Comparison of ENCODE assay signal across 9 mouse cellular contexts in the genomic region with DNA sequence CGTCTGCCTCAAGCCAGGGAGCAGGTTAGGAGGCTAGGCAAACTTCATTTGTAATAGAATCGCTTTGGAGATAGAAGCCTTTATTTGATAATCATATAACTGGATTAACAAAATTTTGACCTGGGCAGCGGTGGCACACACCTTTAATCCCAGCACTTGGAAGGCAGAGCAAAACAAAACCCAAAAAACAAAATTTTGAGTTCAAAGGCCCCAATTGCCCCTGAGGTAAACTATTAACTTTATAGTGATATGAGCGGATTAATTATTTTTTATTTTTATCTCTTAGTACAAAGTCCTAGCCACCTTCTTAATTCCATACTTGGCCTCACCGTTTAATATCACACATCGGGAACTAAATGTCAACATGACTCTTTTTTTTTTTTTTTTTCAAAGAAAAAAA. TPM values are rescaled to one million over a fixed set of nuclear protein-coding genes. Genes with fewer than 3 reads are reported as not detected.
A peak's percentile ranks its signal among the peaks of the same experiment; 100 is the strongest.
DNase-seq lines count a peak whose midpoint lies in the region; ATAC-seq and TF ChIP-seq lines count a peak whose summit lies in the region.
"Had no signal": no experiment of that assay in that cellular context is flagged by ENCODE, and none has a peak within 500 bp of the region (broad histone marks: within the 10 kb centered on the region; RNA-seq: fewer than 3 reads in every experiment).

No protein-coding gene starts in this region.

- H3K9me3 ChIP-seq in megakaryocyte, embryonic 14.5 days = no peaks in the 10 kb centered on the region
- H3K9me3 ChIP-seq in forebrain, embryonic 13.5 days (replicated peaks) = no peaks in the 10 kb centered on the region
- H3K9me3 ChIP-seq in limb, embryonic 14.5 days (ENCODE audit: control insufficient read depth, low read length) = no peaks in the 10 kb centered on the region
- no peaks in the 10 kb centered on the region for H3K9me3 ChIP-seq in stomach, embryonic 14.5 days (ENCODE audit: control insufficient read depth, low read depth, low read length)

- H3K27ac ChIP-seq in forebrain, embryonic 13.5 days = 0 out of 2 replicates have a peak overlapping the region, but pooled peaks have one; percentile 78
- H3K27ac ChIP-seq in limb, embryonic 14.5 days (replicated peaks; ENCODE audit: low read depth, low read length) = no peak overlapping the region
- H3K27ac ChIP-seq in stomach, embryonic 14.5 days (ENCODE audit: low read length) = no peak overlapping the region

- H3K4me3 ChIP-seq in megakaryocyte, embryonic 14.5 days (replicated peaks) = peak overlapping the region; percentile 94
- H3K4me3 ChIP-seq in forebrain, embryonic 13.5 days = peak overlapping the region; percentile 62
- H3K4me3 ChIP-seq in limb, embryonic 14.5 days (replicated peaks; ENCODE audit: low read length) = peak overlapping the region; percentile 44
- peak overlapping the region; percentile 64 for H3K4me3 ChIP-seq in stomach, embryonic 14.5 days (ENCODE audit: low read depth, low read length)

- peaks cover 27% of the 10 kb centered on the region for H3K36me3 ChIP-seq in megakaryocyte, embryonic 14.5 days (replicated peaks; ENCODE audit: low read length)
- H3K36me3 ChIP-seq in forebrain, embryonic 13.5 days (ENCODE audit: poor library complexity, severe bottlenecking) = peaks cover 8% of the 10 kb centered on the region
- peaks cover 6% of the 10 kb centered on the region; the same call in 1 of the 2 replicates for H3K36me3 ChIP-seq in limb, embryonic 14.5 days (ENCODE audit: control insufficient read depth, insufficient read depth, low read length)
- H3K36me3 ChIP-seq in stomach, embryonic 14.5 days (ENCODE audit: control insufficient read depth, insufficient read depth, low read length) = peaks cover 6% of the 10 kb centered on the region; the same call in 1 of the 2 replicates

- no peaks in the 10 kb centered on the region for H3K27me3 ChIP-seq in megakaryocyte, embryonic 14.5 days (replicated peaks)
- H3K27me3 ChIP-seq in forebrain, embryonic 13.5 days = no peaks in the 10 kb centered on the region
- H3K27me3 ChIP-seq in limb, embryonic 14.5 days (ENCODE audit: control insufficient read depth, insufficient read depth, low read length) = no peaks in the 10 kb centered on the region
- H3K27me3 ChIP-seq in stomach, embryonic 14.5 days (ENCODE audit: control insufficient read depth, insufficient read depth, low read length) = no peaks in the 10 kb centered on the region

- DNase-seq in limb, embryonic 14.5 days (ENCODE audit: low spot score) = no peak
- no peak for DNase-seq in left cerebral cortex, adult 11 months (ENCODE audit: low spot score)
- no peak for DNase-seq in layer of hippocampus, postnatal 36 days
- DNase-seq in cerebellum, adult 11 months = no peak

- peak overlapping the region; percentile 82 for H3K4me2 ChIP-seq in forebrain, embryonic 13.5 days
- H3K4me2 ChIP-seq in limb, embryonic 14.5 days (replicated peaks; ENCODE audit: low read depth, low read length, severe bottlenecking) = peak overlapping the region; percentile 65
- peak overlapping the region; percentile 70 for H3K4me2 ChIP-seq in stomach, embryonic 14.5 days (replicated peaks; ENCODE audit: low read depth, low read length)

- 83% methylated on average over 6 of the region's 6 CpGs for WGBS in forebrain, embryonic 13.5 days
- 82% methylated on average over 6 of the region's 6 CpGs for WGBS in limb, embryonic 14.5 days
- WGBS in stomach, embryonic 14.5 days = 79% methylated on average over 6 of the region's 6 CpGs

- peak overlapping the region; percentile 81 for H3K9ac ChIP-seq in forebrain, embryonic 13.5 days
- H3K9ac ChIP-seq in limb, embryonic 14.5 days (ENCODE audit: low read depth, low read length, severe bottlenecking) = peak overlapping the region; percentile 72
- H3K9ac ChIP-seq in stomach, embryonic 14.5 days (replicated peaks; ENCODE audit: low read depth, low read length) = peak overlapping the region; percentile 64

- no peak for ATAC-seq in megakaryocyte, adult 5-6 weeks (ENCODE audit: poor library complexity, severe bottlenecking)
- ATAC-seq in forebrain, embryonic 13.5 days = no peak
- ATAC-seq in limb, embryonic 14.5 days (ENCODE audit: low FRiP score, low read depth) = no peak
- ATAC-seq in stomach, embryonic 14.5 days (ENCODE audit: insufficient number of reproducible peaks, insufficient read depth, low FRiP score, low read depth) = no peak

- H3K4me1 ChIP-seq in megakaryocyte, embryonic 14.5 days = peaks cover 24% of the 10 kb centered on the region
- peaks cover 19% of the 10 kb centered on the region for H3K4me1 ChIP-seq in forebrain, embryonic 13.5 days
- H3K4me1 ChIP-seq in limb, embryonic 14.5 days (ENCODE audit: control insufficient read depth, insufficient read depth, low read length) = peaks cover 10% of the 10 kb centered on the region; the same call in 1 of the 2 replicates
- peaks cover 10% of the 10 kb centered on the region; the same call in 1 of the 2 replicates for H3K4me1 ChIP-seq in stomach, embryonic 14.5 days (ENCODE audit: control insufficient read depth, insufficient read depth, low read length)

- TF ChIP-seq POLR2A in limb, embryonic 14.5 days (IDR thresholded peaks at IDR 0.05; ENCODE audit: borderline replicate concordance, extremely low read depth, insufficient read depth, insufficient read length) = no peak

RNA-seq across cellular contexts. Expression of a gene that starts 1.1 kb away (rescaled TPM):
- 0.62 and 2.4 TPM in 2 replicates for polyA plus RNA-seq in megakaryocyte, embryonic 14.5 days (2012; ENCODE audit: insufficient read depth, low replicate concordance)
- 3.2 and 3.4 TPM in 2 replicates for total RNA-seq in megakaryocyte, adult 5-6 weeks (2015)
- 1.5 and 2.4 TPM in 2 replicates for total RNA-seq in megakaryocyte, adult 5-6 weeks (2017)
- 9.2 and 10.8 TPM in 2 replicates for polyA plus RNA-seq in forebrain, embryonic 13.5 days (2015; fragmentation: Nextera tagmentation; extraction: Ambion mirVana)
- 7.7 and 9.4 TPM in 2 replicates for polyA plus RNA-seq in limb, embryonic 14.5 days (2012; rRNA removed)
- polyA plus RNA-seq in limb, embryonic 14.5 days (2014; fragmentation: Nextera tagmentation; extraction: Ambion mirVana) = 6.9 and 7.0 TPM in 2 replicates
- 4.4 and 5.6 TPM in 2 replicates for polyA plus RNA-seq in stomach, embryonic 14.5 days (2014; fragmentation: Nextera tagmentation; extraction: Ambion mirVana)
- 10 to 100 TPM; 29.1 to 32.0 TPM for total RNA-seq in layer of hippocampus, postnatal 36 days (2021)

RNA-seq across cellular contexts. Expression of a gene that starts 4.9 kb away (rescaled TPM):
- 1.7 TPM in 1 of 2 replicates, not detected in the other for polyA plus RNA-seq in megakaryocyte, embryonic 14.5 days (2012; ENCODE audit: insufficient read depth, low replicate concordance)
- total RNA-seq in megakaryocyte, adult 5-6 weeks (2015) = 14.9 and 16.2 TPM in 2 replicates
- 30.8 and 32.9 TPM in 2 replicates for total RNA-seq in megakaryocyte, adult 5-6 weeks (2017)
- 42.5 and 47.6 TPM in 2 replicates for polyA plus RNA-seq in forebrain, embryonic 13.5 days (2015; fragmentation: Nextera tagmentation; extraction: Ambion mirVana)
- 27.2 and 30.1 TPM in 2 replicates for polyA plus RNA-seq in limb, embryonic 14.5 days (2012; rRNA removed)
- 25.8 and 31.5 TPM in 2 replicates for polyA plus RNA-seq in limb, embryonic 14.5 days (2014; fragmentation: Nextera tagmentation; extraction: Ambion mirVana)
- 30.1 and 32.5 TPM in 2 replicates for polyA plus RNA-seq in stomach, embryonic 14.5 days (2014; fragmentation: Nextera tagmentation; extraction: Ambion mirVana)
- total RNA-seq in layer of hippocampus, postnatal 36 days (2021) = 10 to 100 TPM; 77.8 to 88.5 TPM

RNA-seq across cellular contexts. Expression of a gene that starts 11.9 kb away (rescaled TPM):
- polyA plus RNA-seq in megakaryocyte, embryonic 14.5 days (2012; ENCODE audit: insufficient read depth, low replicate concordance) = not detected in 2 replicates
- total RNA-seq in megakaryocyte, adult 5-6 weeks (2015) = 0.18 and 0.25 TPM in 2 replicates
- total RNA-seq in megakaryocyte, adult 5-6 weeks (2017) = 0.44 and 0.49 TPM in 2 replicates
- 7.5 and 8.1 TPM in 2 replicates for polyA plus RNA-seq in forebrain, embryonic 13.5 days (2015; fragmentation: Nextera tagmentation; extraction: Ambion mirVana)
- polyA plus RNA-seq in limb, embryonic 14.5 days (2012; rRNA removed) = 1.7 TPM in 2 replicates
- 1.9 and 2.0 TPM in 2 replicates for polyA plus RNA-seq in limb, embryonic 14.5 days (2014; fragmentation: Nextera tagmentation; extraction: Ambion mirVana)
- 4.8 and 6.4 TPM in 2 replicates for polyA plus RNA-seq in stomach, embryonic 14.5 days (2014; fragmentation: Nextera tagmentation; extraction: Ambion mirVana)
- 1 to 10 TPM; 6.9 to 8.0 TPM for total RNA-seq in layer of hippocampus, postnatal 36 days (2021)

RNA-seq across cellular contexts. Expression of a gene that starts 44.9 kb away (rescaled TPM):
- polyA plus RNA-seq in megakaryocyte, embryonic 14.5 days (2012; ENCODE audit: insufficient read depth, low replicate concordance) = 2.6 and 22.9 TPM in 2 replicates
- 83.4 and 85.5 TPM in 2 replicates for total RNA-seq in megakaryocyte, adult 5-6 weeks (2015)
- total RNA-seq in megakaryocyte, adult 5-6 weeks (2017) = 50.3 and 64.2 TPM in 2 replicates
- polyA plus RNA-seq in forebrain, embryonic 13.5 days (2015; fragmentation: Nextera tagmentation; extraction: Ambion mirVana) = 36.9 and 43.5 TPM in 2 replicates
- 115 and 130 TPM in 2 replicates for polyA plus RNA-seq in limb, embryonic 14.5 days (2012; rRNA removed)
- 46.3 and 56.4 TPM in 2 replicates for polyA plus RNA-seq in limb, embryonic 14.5 days (2014; fragmentation: Nextera tagmentation; extraction: Ambion mirVana)
- 60.0 and 66.2 TPM in 2 replicates for polyA plus RNA-seq in stomach, embryonic 14.5 days (2014; fragmentation: Nextera tagmentation; extraction: Ambion mirVana)
- 100 to 1,000 TPM in 1 of 2 experiments, 10 to 100 TPM in 1; 87.0 to 106 TPM for total RNA-seq in layer of hippocampus, postnatal 36 days (2021)

RNA-seq across cellular contexts. Expression of a gene that starts 47.6 kb away (rescaled TPM):
- not detected in 2 replicates for polyA plus RNA-seq in megakaryocyte, embryonic 14.5 days (2012; ENCODE audit: insufficient read depth, low replicate concordance)
- total RNA-seq in megakaryocyte, adult 5-6 weeks (2015) = not detected in 2 replicates
- not detected in 2 replicates for total RNA-seq in megakaryocyte, adult 5-6 weeks (2017)
- not detected in 2 replicates for polyA plus RNA-seq in forebrain, embryonic 13.5 days (2015; fragmentation: Nextera tagmentation; extraction: Ambion mirVana)
- 0.06 TPM in 1 of 2 replicates, not detected in the other for polyA plus RNA-seq in limb, embryonic 14.5 days (2012; rRNA removed)
- not detected in 2 replicates for polyA plus RNA-seq in limb, embryonic 14.5 days (2014; fragmentation: Nextera tagmentation; extraction: Ambion mirVana)
- polyA plus RNA-seq in stomach, embryonic 14.5 days (2014; fragmentation: Nextera tagmentation; extraction: Ambion mirVana) = not detected in 2 replicates
- total RNA-seq in layer of hippocampus, postnatal 36 days (2021) = 1 to 10 TPM; 2.4 to 2.8 TPM
- total RNA-seq: hematopoietic stem cell, adult 5-6 weeks had no signal

Comparison
In these comparisons a context has a peak if more than half of its experiments do, and no peak if none do; other contexts are left out.
1. H3K4me3 ChIP-seq: peak in every context shown above with its lines; median percentile 94 in megakaryocyte, embryonic 14.5 days; 64 in stomach, embryonic 14.5 days; 62 in forebrain, embryonic 13.5 days; 44 in limb, embryonic 14.5 days.